Mouse (Mus musculus) naive thymus-derived CD4-positive, alpha-beta T cell, adult 2 months (primary cell): ENCODE measurements at regions not wholly inside any gene's neighbourhood (a gene's known extent, or its start where the extent isn't known, plus 50 kb on each side); places are given as distances from the start of the nearest gene placed in this dataset.

Experiments used
- DNase-seq: peaks from one replicate; pipeline ENCODE4 v3.0.0-alpha.2; 2011; ENCODE audit warnings: low read depth

DNA sequence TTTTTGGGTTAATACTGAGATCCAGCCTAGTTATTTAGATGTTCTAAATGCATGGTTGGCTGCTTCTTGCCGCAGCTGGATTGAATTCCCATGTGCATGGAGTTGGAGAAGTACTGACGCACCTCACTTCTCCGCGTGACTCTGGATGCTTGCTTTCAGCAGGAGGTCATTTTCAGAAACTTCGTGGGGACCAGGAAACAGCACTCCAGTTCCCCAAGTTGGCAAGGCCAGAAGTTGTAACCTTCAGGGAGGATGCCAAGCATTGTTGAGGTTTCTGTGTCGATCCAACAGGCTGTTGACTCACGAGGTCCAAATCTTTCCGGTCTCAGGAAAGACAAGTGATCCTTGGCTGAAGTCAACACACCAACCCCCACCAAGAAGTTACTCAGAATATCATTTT, 167.6 kb upstream of the Dpt start:
- DNase-seq, result no peak

DNA sequence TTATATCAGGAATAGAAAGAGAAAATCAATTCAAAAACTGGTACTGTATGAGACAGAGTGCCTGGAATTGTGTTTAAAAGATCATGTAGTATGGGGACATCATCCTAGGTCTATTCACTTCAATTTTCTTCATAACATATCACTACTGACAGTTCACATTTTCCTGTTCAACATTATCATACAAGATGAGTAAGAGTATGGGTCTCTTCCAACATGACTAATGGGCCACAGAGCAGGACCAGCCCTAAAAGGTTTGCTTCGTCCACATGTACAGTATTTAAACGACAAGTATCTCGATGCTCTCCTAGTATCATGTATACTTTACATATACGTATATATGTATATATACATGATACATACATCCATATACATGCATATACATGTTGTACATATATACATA, 164.8 kb upstream of the Atp1b1 start:
- no peak for DNase-seq

DNA sequence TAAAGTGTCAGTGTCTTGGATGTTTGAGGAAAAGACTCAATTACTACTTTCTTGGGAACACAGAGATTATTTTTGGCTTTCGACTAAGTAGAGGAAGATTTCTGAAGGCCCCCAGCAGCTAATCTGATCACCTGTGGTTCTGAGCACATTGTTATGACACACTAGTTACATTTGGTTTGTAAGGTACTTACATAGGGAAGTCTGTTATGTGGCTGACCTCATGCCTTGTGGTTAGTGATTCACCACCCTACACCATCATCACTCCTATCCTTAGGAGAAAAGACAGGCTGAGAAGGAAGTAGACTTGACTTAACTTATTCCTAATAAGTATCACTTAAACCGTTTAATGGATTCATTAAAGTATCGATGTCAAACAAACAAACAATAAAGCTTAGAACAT, 164.3 kb upstream of the Atp1b1 start:
- no peak for DNase-seq

DNA sequence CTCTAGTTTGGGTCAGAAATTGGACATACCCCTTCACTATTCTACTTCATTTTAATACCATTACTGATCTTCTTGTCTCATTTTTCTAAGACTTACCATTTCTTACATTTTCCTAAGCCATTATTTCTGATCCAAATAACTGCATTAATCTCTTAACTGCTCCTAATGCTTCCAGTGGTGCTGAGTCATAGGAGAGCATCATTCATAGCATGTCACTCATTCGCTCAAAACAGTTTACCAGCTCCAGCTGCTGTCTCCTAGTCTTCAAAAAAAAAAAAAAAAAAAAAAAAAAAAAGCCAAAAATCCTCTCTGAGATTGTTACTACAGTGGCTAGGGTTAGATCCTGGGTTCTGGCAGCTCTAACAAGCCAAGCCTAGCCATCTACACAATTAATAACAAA, 162.0 kb upstream of the Atp1b1 start:
- no peak for DNase-seq

DNA sequence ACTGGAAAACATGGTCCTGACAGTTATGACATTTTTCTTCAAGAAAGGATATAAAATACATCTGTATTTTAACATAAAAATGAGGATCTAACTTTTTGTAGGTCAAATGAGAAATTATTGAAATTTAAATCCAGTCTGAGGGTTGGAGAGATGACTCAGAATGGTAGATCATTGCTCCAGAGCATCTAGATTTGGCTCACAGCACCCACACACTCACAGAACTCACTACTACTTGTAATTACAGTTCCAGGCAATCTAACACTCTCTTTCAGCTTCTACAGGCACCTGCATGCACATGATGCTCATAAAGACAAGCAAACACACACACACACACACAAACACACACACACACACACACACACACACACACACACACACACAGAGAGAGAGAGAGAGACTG, 159.7 kb upstream of the Atp1b1 start:
- no peak for DNase-seq

DNA sequence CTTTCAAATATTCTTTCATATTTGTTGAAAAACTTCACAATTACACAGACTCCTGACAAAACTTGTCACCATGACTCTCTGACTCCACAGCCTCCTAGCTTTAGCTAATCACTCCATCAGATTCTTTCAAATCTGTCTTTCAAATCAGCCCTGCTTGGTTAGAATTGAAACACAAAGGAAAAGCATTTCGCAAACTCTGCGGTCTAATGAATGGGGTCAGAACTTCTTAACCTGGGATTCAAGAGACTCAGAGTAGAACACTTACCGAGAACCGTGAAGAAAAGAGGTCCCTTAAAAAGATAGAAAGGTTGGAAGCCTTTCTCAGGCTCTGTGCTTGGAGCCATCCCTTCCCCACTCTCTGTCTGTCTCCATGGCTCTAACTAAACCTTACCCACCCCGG, 148.9 kb upstream of the Atp1b1 start:
- no peak for DNase-seq

DNA sequence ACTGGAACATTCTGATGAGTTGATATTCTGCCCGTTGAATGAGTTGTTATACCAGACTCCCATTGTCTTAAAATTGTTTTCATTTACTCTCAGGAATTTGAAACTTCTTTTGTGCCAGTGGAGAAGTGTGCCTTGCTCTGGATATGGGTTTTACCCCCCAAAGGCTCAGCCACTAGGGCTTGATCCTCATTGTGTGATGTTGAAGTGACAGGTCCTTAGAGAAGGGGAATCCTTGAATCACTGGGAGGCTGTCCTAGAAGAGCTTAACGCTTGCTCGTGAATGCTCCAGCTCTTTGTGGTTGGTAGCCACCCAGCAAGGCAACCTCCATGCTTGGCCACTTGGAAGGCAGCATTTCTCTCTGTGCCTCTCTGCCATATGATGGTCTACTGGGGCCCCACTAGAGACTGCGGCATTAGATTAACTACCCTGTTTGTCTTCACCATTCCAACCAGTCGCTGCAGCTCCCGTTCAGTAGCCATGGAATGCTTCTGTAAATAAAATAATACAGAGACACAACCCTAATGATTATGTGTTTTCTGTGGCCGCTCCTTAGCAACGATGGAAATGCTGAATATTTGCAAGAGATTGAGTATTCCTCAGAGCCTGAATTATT, 148.1 kb upstream of the Atp1b1 start:
- no peak for DNase-seq

DNA sequence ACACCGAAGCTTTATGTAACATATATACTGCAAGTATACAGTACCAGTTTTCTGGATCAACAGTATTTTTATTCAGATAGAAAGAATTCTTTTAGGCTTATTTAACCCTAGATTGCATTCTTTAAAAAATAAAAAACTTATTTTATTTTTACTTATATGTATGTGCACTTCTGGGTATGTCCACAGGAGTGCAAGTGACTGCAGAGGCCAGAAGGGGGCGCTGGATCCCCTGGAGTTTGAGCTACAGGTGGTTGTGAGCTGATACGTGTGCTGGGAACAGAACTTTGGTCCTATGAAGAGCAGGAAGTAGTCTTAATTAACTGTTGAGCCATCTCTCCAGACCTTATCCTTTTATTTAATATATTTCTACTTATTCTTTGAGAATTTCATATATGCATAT, 145.3 kb upstream of the Atp1b1 start:
- no peak for DNase-seq

DNA sequence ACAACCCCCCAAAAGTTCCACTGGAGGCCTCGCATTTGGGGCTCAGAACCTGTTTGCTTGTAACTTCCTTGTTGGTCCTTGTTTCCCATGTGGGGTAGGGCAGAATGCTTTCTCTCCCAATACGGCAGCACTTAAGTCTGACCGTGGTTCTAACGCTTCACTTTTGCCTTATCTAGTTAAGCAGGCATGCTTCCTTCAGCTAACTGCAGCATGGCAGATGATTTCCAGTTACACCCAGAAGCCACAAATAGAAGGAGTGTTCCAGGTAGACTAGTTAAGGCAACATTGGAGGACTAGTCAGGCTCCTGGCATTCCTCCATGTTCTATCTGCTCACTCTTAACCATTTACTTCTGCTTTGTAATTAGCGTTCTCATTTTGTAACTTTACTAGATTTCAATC, 144.4 kb upstream of the Atp1b1 start:
- no peak for DNase-seq

DNA sequence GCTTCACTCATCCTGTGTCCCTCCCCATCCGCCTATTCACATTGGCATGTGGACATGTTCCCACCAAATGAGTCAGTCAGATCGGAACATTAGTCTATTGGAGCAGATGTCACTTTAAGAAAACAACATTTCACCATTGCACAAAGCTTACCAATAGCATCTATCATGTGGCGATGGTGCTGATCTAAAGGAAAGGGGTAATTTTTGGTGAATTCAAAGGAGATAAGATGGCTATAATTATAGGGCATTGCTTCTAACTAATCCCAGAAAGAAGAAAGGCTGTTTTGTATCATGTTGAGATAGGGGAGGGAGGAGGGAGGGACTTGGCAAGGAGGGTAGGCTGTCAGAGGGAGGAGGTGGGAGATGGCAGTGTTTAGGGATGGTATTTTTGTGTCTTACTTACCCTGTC, 132.1 kb upstream of the Atp1b1 start:
- DNase-seq, result no peak

DNA sequence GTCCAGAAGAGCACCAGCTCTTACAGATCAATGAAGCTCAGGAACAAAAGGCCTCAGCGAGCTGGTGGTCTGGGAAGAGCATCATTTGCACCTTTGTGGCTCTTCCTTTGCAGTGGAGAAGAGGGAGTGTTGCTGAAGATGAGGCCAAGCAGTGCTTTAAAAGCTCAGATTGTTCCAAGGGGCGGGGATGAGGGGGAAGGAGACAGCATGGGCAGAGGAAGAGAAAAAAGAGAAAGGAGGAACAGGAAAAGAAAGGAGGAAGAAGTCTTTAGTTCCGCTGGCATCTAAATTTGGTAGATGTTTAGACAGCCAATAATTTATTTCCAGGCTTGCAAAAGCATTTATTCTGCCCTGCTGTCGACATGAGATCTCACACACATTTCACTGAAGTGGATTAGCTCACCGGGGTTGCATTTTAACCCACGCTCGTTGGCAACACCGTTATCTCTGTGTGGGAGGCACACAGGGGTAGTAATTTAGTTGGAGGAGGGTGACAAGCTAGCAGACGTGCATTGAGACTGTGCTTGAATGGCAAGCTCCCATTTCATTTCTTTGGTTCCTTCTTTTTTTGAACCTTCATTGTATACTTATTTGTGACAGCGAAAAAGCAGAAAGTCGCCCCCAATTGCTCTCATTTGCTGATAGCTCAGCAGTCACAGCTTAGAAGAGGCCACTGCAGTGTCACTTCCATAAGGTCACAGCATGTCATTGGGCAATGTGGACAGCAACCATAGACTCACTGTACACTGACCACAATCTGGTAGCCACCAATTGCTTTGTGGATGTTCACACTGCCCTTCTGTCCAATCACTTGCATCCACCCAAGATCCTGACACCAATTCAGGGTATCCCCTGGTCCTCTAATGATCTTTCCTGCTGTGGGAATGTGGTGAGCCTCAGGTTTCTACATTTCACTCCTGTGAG, 128.2 kb upstream of the Atp1b1 start:
- no peak for DNase-seq

DNA sequence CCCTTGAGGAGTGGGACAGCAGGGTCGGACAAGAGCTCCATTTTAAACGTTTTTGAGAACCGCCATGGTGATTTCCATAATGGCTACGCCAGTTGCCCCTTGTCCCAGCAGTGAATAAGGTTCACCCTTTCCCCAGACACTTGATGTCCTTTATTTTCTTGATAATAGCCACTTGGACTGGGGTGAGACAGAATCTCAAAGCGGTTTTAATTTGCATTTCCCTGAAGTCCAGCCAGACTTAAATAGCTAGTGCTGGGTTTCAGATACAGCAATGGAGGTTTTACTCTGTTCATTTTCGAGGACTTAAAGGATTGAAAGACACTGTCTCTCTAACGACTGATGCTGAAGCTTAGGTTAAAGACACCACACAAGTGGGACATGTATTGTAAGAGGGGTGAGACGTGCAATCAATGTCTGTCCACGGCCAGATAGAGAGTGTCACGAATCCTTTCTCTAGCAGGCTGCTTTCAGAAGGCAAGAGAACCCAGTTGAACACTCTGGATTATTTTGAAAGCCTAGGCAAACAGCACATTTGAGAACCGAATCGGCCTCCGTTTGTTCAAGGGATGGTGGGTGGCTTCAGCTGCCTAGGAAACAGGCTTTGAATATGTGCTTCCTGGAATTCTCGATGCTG, 118.8 kb upstream of the Atp1b1 start:
- DNase-seq, result no peak

DNA sequence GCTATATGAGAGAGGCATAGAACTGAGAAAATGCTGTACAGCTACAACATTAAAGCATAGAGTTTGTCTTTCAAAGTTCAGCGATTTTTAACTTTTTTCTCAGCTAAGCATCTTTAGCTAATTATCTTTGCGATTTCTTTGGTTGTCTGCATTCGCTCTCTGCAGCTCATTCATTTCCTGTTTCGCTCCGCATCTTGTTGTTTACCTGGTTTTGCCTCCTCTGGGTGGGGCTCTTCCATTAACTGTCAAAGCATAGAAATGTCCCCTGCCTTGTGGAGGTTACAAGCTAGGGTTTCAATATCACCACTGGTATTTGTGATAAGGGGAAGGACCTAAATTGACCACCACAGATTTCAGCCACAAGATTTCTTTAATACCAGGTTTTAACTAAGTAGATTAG, 115.5 kb upstream of the Atp1b1 start:
- peak; percentile 48 for DNase-seq

DNA sequence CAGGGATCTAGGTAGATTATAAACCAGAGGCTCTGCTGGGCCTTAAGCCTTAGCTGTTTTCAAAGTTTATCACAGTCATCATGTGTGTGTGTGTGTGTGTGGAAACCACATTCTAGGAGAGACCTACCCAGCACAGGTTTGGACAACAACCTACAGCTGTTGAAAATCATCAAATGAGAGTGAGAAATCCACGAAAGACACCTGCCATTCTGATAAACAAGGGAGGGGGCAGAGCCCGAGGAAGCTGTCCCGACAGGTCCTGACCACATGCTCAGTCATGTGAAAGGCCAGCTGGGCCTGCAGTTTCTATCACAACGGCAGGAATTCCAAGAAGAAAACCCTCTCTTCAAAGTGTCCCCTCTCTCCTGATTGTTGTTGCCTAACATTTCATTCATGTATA, 114.0 kb upstream of the Atp1b1 start:
- DNase-seq, result no peak

DNA sequence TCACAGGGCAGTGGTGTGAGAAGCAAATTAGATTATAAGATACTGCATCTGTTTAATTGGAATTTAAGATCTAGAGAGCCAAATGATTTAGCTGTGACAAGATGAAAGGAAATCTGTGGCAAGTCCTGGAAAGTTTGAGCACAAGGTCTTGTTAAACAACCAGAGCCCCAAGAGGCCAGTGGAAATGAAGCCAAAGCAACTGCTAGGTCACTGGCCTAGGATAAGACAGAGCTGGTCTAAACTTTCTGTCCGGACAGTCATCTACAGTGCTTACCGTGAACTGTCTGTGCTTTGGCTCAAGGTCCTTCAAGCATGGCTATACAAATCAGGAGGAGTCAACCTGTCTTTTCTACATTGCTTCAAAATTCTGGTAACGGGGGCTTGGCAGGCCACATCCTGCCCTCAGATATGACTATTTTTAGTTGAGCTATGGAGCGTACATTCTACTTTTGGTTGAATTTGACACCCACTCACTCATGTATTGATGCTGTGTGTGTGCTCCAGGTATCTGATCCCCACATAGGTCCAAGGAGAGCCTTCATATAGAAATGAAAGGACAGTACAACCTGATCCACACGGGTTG, 113.4 kb upstream of the Atp1b1 start:
- peak; percentile 65 for DNase-seq

DNA sequence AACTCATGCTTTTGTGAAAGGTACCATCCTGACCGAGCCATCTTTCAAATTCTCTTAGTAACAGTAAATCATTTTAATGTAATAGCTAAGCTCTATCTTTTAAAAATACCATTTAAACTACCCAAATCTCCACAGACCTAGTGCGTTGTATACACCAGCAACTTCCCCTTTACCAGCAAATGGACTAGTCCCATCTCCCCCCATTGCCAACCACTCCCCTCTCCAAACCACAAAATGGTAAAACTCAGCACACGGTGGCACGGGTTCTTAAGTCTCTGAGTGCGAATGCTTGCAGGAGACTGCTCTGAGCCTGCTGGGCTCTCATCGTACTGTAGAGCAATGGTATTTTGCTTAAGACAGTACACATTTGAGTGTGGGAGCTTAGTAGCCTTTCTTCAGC, 106.7 kb upstream of the Atp1b1 start:
- no peak for DNase-seq

DNA sequence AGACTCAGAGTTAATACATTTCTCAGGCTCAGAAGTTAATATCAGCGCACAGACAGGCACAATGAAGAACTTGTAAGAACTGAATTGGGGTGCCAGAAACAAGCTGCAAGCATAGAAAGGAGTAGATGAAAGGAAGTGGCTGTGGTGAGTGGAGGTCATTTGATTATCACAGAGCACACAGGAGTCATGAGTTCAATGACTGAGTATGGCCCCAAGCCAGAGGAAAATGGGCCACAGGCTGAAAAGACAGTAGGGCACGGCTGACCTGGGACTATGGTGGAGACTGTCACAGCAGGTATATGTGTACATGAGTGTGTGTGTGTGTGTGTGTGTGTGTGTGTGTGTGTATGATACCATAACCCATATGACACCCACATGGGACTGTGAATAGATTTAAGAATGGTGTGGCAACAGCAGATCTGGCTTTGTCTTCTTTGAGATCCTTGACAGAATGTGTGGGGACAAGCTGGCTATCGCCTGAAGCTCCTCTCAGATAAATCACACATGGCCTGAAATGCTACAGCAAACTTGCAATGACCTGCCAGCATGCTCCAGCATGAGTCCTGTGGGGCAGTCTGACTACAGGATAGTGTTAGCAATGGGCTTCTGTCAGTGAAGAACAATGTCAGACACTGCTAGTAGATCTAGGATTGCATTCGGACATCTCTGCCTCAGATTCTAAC, 101.5 kb upstream of the Atp1b1 start:
- DNase-seq, result no peak

DNA sequence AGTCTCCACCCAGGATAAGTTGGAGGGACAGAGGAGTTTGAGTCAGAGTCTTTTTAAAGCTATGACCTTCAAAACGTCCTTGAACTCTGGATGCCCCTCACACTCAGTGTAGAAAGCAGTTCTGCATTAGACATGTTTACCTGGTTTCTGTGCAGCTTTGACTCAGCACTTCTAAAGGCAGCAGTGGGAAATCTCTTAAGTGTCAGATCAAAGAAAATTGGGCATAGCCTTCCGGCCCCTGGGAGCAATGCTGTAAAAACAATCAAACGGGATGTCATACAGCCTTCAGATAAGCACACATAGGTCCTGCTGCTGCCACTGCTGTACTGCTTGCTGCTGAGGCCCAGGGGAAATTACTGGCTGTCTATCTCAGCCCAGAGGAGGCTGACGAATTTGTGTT, 94.5 kb upstream of the Atp1b1 start:
- no peak for DNase-seq

DNA sequence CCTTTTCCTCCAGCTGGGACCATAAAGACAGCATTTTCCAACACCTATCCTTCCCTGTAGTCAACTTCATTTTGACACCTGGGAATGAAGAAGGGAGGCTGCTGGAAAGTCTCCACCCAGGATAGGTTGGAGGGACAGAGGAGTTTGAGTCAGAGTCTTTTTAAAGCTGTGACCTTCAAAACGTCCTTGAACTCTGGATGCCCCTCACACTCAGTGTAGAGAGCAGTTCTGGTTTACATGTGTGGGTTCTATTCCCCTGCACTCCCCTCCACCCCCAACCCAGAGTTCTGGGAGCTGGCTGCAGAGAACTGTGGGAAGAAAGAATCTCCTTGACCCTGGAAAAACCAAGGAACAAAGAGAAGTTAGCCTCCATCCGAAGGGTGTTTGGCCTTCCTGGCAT, 92.9 kb upstream of the Atp1b1 start:
- no peak for DNase-seq

DNA sequence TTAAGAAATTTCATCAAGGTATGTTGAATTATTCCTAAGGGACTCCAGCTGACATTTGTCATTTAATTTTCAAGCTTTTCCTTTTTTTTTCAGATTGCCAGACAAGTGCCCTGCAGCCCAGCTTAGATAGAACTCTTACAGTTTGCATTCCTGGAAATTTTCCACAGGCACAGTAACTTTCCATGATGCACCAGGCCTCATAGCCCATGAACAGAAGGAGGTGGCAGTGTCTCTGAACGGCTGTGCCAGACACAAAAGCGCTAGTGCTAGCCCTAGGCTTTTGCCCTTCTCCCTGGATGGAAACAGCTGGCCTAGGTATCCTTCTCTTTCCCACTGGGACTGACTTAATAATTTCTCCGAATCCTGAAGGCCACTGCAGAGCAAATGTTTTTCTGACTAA, 92.4 kb upstream of the Atp1b1 start:
- no peak for DNase-seq

DNA sequence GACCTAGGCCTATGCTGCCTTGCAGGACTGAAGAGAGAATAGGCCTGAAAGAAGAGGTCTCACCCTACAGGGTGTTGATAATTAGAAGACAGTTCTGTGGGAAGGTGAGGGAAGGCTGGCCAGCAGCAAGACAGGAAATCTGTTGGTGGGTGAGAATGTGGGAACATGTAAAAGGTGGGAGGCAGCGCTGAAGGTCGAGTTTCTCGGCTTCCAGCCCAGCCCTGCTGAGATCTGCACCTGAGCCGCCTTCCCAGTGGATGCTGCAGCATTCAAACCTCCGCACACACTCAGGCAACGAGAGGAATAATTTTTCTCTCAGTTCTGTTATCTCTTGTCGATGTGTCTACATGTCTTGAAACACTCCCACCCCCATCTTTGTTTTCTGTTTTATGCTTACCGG, 89.9 kb upstream of the Atp1b1 start:
- no peak for DNase-seq

DNA sequence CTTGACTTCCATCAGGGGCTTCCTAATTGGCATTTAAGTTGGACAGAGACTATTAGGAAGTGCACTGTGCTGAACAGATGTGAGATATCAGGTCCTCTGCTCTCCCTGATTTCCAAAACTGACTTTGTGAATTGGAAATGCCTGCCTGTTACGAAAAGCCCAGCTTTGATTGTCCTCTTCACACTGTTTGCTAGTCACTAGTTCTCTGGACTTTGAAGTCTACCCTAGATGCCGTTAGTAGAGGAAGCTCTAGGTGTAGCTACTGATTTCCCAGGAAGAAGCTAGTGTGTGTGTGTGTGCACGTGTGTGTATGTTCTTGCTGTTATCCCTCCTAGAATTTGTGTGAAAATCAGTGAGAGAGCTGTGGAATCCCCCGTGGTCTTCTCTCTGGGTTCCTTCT, 87.7 kb upstream of the Atp1b1 start:
- no peak for DNase-seq
